Mouse (Mus musculus): ENCODE results near the gene 2510039O18Rik. TPM values are rescaled to one million over a fixed set of nuclear protein-coding genes. Genes with fewer than 3 reads are reported as not detected.

Gene 2510039O18Rik
- polyA plus RNA-seq, 1 experiment from 2014 or later = 13.7 TPM

GRCm38 (mm10) chr4:147965712-147966111 lies 25.0 kb downstream of the 2510039O18Rik start:
- Histone ChIP-seq H3K4me2 (replicated peaks) (no peak overlapping the region), H3K36me3 (no peaks in the 10 kb centered on the region), H3K27me3 (no peaks in the 10 kb centered on the region), H3K9ac (no peak overlapping the region), H3K4me1 (no peaks in the 10 kb centered on the region), H3K9me3 (no peaks in the 10 kb centered on the region), H3K27ac (no peak overlapping the region), H3K4me3 (no peak overlapping the region)
- 80% methylated on average over 7 of the region's 7 CpGs for WGBS
- no peak for ATAC-seq (ENCODE audit: low FRiP score, low read depth)

- no peak for ATAC-seq (ENCODE audit: low FRiP score, low read depth)
- Histone ChIP-seq H3K4me2 (replicated peaks) (no peak overlapping the region), H3K9me3 (no peaks in the 10 kb centered on the region), H3K27me3 (no peaks in the 10 kb centered on the region), H3K4me1 (no peaks in the 10 kb centered on the region), H3K27ac (no peak overlapping the region), H3K9ac (no peak overlapping the region), H3K4me3 (no peak overlapping the region), H3K36me3 (no peaks in the 10 kb centered on the region)
- 78% methylated on average over 2 of the region's 2 CpGs for WGBS
These were observed 28.1 kb downstream of the 2510039O18Rik start for GRCm38 (mm10) chr4:147968816-147969215.

GRCm38 (mm10) chr4:147969337-147969736 lies 28.6 kb downstream of the 2510039O18Rik start:
- Histone ChIP-seq H3K36me3 (no peaks in the 10 kb centered on the region), H3K4me1 (no peaks in the 10 kb centered on the region), H3K27ac (no peak overlapping the region), H3K27me3 (no peaks in the 10 kb centered on the region), H3K9me3 (no peaks in the 10 kb centered on the region), H3K9ac (no peak overlapping the region), H3K4me3 (no peak overlapping the region), H3K4me2 (replicated peaks) (no peak overlapping the region)
- WGBS = 56% methylated on average over 9 of the region's 9 CpGs
- no peak for ATAC-seq (ENCODE audit: low FRiP score, low read depth)

GRCm38 (mm10) chr4:147976237-147976636 lies 35.5 kb downstream of the 2510039O18Rik start:
- no peaks in the 10 kb centered on the region for H3K27me3 ChIP-seq
- no peaks in the 10 kb centered on the region for H3K36me3 ChIP-seq
- H3K27ac ChIP-seq = no peak overlapping the region
- ATAC-seq (ENCODE audit: low FRiP score, low read depth) = no peak
- H3K4me2 ChIP-seq (replicated peaks) = no peak overlapping the region
- H3K9ac ChIP-seq = no peak overlapping the region
- WGBS = 76% methylated on average over 3 of the region's 3 CpGs
- no peaks in the 10 kb centered on the region; the same call in 1 of the 2 replicates for H3K9me3 ChIP-seq
- H3K4me1 ChIP-seq = no peaks in the 10 kb centered on the region
- H3K4me3 ChIP-seq = no peak overlapping the region

- 79% methylated on average over 4 of the region's 4 CpGs for WGBS
These were observed 37.0 kb downstream of the 2510039O18Rik start for GRCm38 (mm10) chr4:147977726-147978125.

GRCm38 (mm10) chr4:147978391-147978790 lies 37.7 kb downstream of the 2510039O18Rik start:
- H3K4me2 ChIP-seq (replicated peaks) = no peak overlapping the region
- H3K9ac ChIP-seq = no peak overlapping the region
- 90% methylated on average over 6 of the region's 6 CpGs for WGBS
- no peak for ATAC-seq (ENCODE audit: low FRiP score, low read depth)
- H3K9me3 ChIP-seq = no peaks in the 10 kb centered on the region; the same call in 1 of the 2 replicates
- H3K27me3 ChIP-seq = no peaks in the 10 kb centered on the region
- H3K4me1 ChIP-seq = no peaks in the 10 kb centered on the region
- H3K4me3 ChIP-seq = no peak overlapping the region
- H3K36me3 ChIP-seq = no peaks in the 10 kb centered on the region
- no peak overlapping the region for H3K27ac ChIP-seq

More at GRCm38 (mm10) chr4:147977726-147978125, 37.0 kb downstream of the 2510039O18Rik start:
- H3K4me1 ChIP-seq = no peaks in the 10 kb centered on the region
- H3K4me3 ChIP-seq = no peak overlapping the region
- H3K9me3 ChIP-seq = no peaks in the 10 kb centered on the region; the same call in 1 of the 2 replicates
- H3K27ac ChIP-seq = no peak overlapping the region
- ATAC-seq (ENCODE audit: low FRiP score, low read depth) = no peak
- no peak overlapping the region for H3K4me2 ChIP-seq (replicated peaks)
- no peak overlapping the region for H3K9ac ChIP-seq
- no peaks in the 10 kb centered on the region for H3K27me3 ChIP-seq
- no peaks in the 10 kb centered on the region for H3K36me3 ChIP-seq

- no peak for ATAC-seq (ENCODE audit: low FRiP score, low read depth)
- H3K4me3 ChIP-seq = no peak overlapping the region
- H3K9ac ChIP-seq = no peak overlapping the region
- no peaks in the 10 kb centered on the region for H3K36me3 ChIP-seq
- H3K9me3 ChIP-seq = no peaks in the 10 kb centered on the region; the same call in 1 of the 2 replicates
- no peaks in the 10 kb centered on the region for H3K4me1 ChIP-seq
- WGBS = 85% methylated on average over 7 of the region's 7 CpGs
- no peak overlapping the region for H3K4me2 ChIP-seq (replicated peaks)
- H3K27ac ChIP-seq = no peak overlapping the region
- H3K27me3 ChIP-seq = no peaks in the 10 kb centered on the region
These were observed 38.8 kb downstream of the 2510039O18Rik start for GRCm38 (mm10) chr4:147979441-147979860.

GRCm38 (mm10) chr4:147985205-147986132 lies 44.8 kb downstream of the 2510039O18Rik start, which contains the start of gene Nppb:
Gene Nppb, plus strand, starts transcription at chr4:147985788.
- 37% methylated on average over 20 of the region's 20 CpGs for WGBS
- Histone ChIP-seq H3K9ac (no peak within 1 kb of the TSS), H3K27ac (no peak within 1 kb of the TSS), H3K4me2 (replicated peaks) (0 out of 2 replicates have a peak within 1 kb of the TSS, but pooled peaks have one; percentile 25), H3K4me3 (no peak within 1 kb of the TSS), H3K27me3 (no peaks in the 10 kb centered on the region), H3K36me3 (no peaks in the 10 kb centered on the region), H3K4me1 (no peaks in the 10 kb centered on the region), H3K9me3 (no peaks in the 10 kb centered on the region)
- no peak; the same call in 1 of the 2 replicates for ATAC-seq (ENCODE audit: low FRiP score, low read depth)

- no peak for ATAC-seq (ENCODE audit: low FRiP score, low read depth)
- Histone ChIP-seq H3K9ac (no peak overlapping the region), H3K27me3 (no peaks in the 10 kb centered on the region), H3K9me3 (no peaks in the 10 kb centered on the region), H3K4me3 (no peak overlapping the region), H3K4me2 (replicated peaks) (no peak overlapping the region), H3K27ac (no peak overlapping the region), H3K36me3 (no peaks in the 10 kb centered on the region), H3K4me1 (no peaks in the 10 kb centered on the region)
- 59% methylated on average over 7 of the region's 7 CpGs for WGBS
These were observed 52.9 kb downstream of the 2510039O18Rik start for GRCm38 (mm10) chr4:147993571-147994095.

GRCm38 (mm10) chr4:147995311-147995710 lies 54.6 kb downstream of the 2510039O18Rik start:
- no peak overlapping the region for H3K4me3 ChIP-seq
- H3K27ac ChIP-seq = no peak overlapping the region
- WGBS = 80% methylated on average over 3 of the region's 3 CpGs
- no peaks in the 10 kb centered on the region for H3K9me3 ChIP-seq
- no peaks in the 10 kb centered on the region for H3K4me1 ChIP-seq
- no peaks in the 10 kb centered on the region for H3K36me3 ChIP-seq
- H3K9ac ChIP-seq = no peak overlapping the region
- no peak overlapping the region for H3K4me2 ChIP-seq (replicated peaks)
- H3K27me3 ChIP-seq = no peaks in the 10 kb centered on the region
- ATAC-seq (ENCODE audit: low FRiP score, low read depth) = no peak

Data from limb, embryonic 13.5 days (tissue).